Mouse (Mus musculus) T-helper 2 cell (primary cell): Measurements from ENCODE around the gene Casp6.

Experiments
- in situ Hi-C: fragments of 300-600 bp; cut with MboI, MseI; formaldehyde crosslinking; loops from one replicate; pipeline ENCODE4 v1.15.1; 2025; ENCODE audit warnings: high pct_unique_total_duplicates

The Casp6 gene

DNA sequence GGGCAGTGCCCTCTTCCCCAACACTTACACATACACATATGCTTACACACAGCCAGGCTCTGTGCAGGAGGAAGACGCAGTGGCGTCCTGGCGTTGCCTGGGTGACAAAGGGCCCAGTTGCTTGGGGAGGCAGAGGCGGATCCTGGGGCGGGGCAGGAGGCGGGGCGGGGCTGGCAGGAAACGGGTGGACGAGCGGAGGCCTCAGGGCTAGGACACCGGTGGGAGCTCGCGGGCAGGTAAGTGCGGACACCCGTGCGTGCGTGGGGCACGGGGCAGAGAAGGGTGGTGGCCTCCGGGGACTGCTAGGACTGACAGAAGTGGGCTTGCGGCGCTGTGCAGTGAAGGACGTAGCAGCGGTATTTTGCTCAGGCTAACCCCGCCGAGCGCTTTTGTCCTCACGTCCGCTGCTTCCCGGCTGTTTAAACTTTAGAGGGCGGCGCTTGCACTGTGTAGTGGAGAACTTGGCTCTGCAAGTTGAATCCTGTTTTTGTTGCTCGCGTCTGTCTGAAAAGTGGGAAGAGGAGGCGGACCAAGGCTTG, at the start of gene Casp6:
Gene Casp6, plus strand, starts transcription at position 155 of the 539 bp plus-strand sequence.
- in situ Hi-C loops = no loop called here

DNA sequence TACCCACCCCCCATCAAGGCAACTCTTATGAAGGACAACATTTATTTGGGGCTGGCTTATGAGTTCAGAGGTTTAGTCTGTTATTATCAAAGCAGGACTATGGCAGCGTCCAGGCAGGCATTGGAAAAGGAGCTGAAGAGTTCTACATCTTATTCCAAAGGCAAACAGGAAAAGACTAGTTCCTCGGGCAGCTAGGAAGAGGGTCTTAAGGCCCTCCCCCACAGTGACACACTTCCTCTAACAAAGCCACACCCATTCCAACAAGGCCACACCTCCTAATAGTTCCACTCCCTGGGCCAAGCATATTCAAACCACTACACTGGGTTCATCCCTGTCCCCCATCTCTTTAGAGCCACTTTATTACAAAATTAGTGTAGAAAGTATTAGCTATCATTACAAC, 38.6 kb upstream of the Casp6 start:
- in situ Hi-C loops = no loop called here

DNA sequence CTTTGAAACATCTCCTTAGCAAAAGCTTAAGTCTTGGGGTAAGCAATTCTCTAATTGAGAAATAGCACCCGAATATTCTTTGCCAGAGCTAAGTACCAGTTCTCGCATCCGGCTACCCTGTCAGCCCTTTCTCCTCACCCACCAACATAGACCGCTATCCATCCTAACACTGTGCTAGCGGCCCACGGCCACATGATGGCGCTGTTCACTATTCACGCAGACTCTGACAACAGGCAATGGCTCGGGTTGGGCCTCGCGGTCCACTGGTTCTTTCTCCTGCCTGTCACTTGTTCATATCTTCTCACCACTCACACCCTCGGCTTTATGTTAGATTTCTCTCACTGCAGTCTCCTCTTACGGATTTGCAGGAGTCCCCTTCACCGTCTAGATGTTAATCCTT, 37.5 kb upstream of the Casp6 start:
- in situ Hi-C loops = no loop called here

DNA sequence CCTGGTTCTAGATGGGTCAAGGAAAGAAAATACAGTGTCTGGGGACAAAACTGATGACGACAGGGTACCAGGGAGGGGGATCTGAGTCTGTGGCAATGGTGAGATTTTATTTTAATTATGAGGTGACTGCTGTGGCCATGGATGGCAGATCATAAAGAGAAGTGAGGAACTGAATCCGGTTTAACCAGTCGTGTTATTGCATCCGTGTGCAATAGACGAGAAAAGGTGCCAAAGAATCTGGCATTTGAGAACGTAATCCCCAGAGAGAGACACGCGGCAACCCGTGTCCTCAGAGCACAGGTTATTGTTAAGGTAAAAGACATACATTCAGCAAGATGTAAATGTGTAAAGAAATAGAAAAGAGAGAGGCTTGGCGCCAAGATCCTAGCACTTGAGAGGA, 23.9 kb upstream of the Casp6 start:
- in situ Hi-C loops = no loop called here

DNA sequence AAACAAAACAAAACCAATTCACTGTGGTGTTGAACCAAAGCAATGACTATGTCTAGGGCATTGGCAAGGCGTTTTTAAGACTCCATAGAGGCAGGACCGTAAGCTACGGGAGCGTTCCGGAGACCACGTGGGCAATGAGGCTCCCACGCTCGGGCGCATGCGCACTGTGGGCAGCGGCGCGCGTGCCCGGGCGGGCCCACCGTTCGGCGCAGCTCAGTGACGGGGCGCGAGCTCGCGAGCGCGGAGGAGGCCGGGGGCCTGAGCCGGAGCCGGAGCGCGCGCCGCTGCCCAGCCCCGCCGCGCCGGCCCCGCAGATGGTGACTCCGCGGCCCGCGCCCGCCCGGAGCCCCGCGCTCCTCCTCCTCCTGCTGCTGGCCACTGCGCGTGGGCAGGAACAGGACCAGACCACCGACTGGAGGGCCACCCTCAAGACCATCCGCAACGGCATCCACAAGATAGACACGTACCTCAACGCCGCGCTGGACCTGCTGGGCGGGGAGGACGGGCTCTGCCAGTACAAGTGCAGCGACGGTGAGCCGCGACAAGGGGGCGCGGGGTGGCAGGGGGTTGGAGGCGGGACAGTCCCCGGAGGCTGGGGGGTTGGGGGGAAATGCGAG, 22.7 kb upstream of the Casp6 start, which contains the start of gene Pla2g12a:
Gene Pla2g12a, plus strand, starts transcription at position 202 of the 617 bp plus-strand sequence.
- in situ Hi-C loops = no loop called here

DNA sequence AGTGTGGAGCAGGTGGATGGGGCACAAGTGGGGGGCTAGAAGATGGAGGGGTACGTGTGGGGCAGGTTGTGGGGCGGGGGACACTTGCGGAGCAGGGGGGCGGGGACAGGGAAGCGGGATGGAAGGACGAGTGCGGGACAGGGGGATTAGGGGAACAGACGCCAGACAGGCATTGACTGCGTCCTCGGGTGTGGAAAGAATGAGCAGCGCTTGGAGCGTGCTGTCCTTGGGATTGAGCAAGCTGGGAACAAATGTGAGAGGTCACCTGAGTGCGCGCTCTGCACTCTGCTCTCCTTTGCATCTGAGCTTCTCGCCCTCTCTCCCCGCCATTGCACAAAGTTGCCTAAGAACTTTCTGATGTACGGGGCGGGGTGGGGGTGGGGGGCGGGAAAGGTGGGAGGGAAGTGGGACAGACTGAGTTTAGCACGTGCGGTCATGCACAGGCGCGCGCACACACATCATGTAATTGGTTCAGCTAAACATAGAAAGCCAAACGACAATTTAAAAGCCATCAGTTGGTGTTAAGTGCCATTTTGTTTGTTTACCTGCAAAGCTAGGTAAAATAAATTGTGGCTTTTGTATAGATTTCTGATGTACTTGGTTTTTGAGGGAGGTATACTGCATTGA, 22.0 kb upstream of the Casp6 start:
- in situ Hi-C loops = no loop called here

DNA sequence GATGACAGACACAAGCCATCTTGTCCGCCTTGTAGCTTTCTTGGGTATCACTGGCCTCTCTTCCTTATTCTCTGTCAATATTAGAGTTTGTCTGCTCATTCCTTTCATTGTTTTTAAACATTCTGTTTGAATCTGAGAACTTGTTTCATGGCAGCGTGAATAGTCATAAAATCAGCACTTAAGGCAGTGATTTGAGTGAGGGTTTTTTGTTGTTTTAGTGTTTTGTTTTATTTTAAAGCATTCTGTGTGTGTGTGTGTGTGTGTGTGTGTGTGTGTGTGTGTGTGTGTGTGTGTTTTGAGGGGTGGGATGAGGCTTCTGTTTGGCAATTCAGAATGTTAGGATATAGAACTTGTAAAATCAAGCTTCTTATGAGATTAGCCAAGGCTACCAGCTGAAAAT, 21.3 kb upstream of the Casp6 start:
- in situ Hi-C loops = no loop called here

DNA sequence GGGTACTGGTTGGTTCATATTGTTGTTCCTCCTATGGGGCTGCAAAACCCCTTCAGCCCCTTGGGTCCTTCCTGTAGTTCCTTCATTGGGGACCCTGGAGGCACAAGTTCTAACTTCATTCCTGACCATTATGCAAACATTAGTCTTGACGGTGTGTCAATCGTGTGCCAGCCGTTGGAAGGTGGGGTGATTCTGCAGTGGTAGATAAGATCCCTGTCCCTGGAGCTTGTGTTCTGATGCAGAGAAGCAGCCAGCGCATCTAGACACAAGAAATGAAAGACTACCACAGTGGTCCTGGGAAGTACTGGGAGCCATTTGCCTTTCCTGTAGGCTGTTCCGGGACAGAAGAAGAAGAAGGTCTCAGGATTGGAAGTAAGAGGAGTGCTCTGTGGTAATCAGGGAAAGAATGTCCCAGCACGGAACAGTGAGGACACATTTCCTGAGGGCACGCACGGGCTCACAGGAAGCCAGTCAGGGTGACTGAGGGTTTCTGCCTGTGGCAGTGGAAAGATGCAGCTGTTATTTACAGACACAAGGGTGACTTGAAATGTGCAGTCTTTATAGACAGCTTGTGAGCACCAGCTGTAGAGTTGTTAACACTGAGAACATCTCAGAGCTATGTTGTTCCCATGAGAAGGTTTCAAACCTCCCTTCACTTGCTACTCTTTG, 20.2 kb upstream of the Casp6 start:
- in situ Hi-C loops = no loop called here

DNA sequence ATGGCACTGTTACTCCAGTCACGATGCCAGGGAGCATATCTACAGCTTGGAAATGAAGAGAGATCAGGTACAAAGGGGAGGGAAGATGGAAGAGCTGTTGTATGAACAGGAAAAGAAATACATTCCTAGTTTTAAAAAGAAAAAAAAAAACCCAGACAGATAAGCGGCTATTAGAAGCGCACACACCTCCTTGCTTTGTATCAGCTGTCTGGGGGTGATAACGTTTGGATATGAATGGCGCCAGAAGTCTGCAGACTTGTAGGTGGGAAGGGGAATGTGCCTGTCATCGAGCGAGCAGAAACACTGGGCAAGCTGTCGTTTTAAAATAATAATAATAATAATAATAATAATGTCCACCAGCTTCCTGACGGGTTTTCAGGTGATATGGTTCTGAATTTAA, 15.6 kb upstream of the Casp6 start:
- in situ Hi-C loops = no loop called here

DNA sequence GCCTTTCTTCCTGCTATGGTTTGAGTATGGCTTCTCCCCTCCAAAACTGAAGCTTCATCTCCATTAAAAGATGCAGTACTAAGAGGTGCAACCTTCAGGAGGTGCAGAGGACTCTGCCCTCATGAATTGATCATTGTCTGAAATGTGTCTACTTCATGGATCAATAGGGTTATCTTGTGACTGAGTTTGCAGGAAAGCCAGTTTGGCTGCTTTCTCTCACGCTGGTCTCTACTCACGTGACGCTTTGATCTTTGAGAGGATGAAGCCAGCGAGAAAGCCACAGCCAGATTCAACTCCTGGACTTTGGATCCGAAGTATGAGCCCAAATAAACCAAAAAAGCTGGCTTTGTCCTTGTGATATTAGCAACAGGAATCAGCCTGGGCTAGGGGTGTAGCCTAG, 14.8 kb upstream of the Casp6 start:
- in situ Hi-C loops = no loop called here

DNA sequence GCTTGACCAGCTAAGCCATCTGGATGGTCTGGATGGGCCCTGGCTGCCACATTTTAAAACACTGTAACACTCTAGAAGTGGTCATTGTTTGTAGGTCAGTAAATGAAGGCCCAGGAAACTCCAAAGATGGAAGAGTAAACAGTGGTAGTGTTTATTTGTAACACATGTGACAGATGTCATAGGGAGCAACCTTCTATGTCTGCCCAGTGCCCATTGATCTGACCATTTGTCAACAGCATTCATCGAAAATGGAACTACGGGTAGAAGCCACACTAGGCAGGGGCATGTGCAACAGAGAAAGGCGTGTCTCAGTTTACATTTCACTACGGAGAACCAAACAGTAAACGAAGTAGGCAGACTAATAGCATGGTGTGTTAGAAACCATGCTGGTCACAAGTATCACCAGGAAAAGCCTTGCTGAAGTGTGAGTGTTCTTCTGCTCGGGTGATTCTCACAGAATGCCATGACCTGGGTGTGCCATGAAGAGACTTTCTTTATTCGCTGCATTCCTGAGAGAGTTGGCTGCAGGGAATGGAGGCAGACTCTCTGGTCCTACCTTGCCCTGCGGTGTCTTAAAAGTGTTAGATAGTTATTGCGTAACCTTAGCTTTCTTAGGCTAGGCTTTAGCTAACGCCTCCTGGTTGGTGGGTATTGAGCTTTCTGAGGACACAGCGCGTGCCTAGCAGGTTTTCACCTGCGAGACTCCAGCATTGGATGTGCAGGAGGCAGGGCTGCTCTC, 13.3 kb upstream of the Casp6 start:
- in situ Hi-C loops = no loop called here

DNA sequence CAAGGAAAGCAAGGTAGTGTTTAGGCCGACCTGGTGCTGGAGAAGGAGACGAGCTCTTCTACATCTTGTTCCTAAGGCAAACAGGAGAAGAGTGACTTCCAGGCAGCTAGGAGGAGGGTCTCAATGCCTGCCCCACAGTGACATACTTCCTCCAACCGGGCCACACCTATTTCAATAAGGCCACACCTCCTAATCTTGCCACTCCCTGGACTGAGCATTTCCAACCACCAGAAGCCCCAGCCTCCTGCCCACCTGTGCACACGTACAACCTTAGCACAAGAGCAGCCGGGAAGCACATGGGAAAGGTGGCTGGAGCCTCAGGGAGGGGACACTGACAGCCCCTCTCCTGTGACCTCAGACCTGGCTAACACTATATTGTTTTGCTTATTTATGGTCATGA, 9.2 kb upstream of the Casp6 start:
- in situ Hi-C loops = no loop called here

DNA sequence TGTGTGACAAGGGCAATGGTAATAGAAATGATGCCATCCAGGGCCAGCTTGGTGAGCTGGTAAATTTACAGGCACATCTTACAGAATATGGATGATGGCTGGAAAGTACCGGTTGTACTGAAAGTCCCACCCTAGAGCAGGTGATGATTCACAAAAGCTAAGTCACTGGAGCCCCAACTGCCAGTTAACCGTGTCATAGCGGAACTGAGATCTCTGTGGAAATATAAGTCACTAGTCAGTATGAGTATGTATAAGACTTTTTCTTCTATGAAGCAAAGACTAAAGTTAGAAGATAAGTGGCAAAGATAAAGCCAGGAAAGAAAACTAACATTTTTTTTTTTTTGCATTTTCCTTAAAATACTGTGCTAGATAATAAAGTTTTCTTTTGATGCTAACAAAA, 8.1 kb upstream of the Casp6 start:
- in situ Hi-C loops = no loop called here

DNA sequence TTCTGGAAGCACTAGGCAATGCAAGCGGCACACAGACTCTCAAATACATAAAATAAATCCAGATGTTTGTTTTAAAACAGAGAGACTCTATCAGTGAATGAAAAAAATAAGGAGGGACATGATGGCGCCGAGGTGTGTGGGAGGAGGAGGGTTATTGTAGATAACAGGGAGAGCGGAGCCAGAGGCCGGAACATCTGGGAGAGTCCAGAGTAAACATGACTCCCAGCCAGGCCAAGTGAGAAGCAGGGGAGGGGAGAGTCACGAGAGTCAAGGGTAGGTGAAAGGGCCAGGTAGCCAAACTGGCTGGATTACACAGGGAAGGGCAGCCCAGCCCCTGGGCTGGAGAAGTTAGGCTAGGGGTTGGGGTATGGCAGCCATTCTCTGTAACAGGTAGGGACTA, 4.6 kb upstream of the Casp6 start:
- in situ Hi-C loops = no loop called here

DNA sequence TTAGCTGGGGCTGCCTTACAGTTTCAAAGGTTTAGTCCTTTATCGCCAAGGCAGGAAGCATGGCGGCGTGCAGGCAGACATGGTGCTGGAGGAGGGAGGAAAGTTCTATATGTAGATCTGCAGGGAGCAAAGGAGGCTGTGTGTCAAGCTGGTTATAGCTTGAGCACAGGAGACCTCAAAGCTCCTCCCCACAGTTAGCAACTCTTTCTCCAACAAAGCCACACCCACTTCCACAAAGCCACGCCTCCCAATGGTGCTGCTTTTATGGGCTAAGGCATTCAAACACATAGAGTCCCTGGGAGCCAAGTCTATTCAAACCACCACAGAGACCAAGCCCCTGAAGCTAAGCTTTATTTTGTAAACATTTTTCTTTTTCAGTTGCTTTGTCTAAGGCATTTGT, 2.3 kb upstream of the Casp6 start:
- in situ Hi-C loops = no loop called here

DNA sequence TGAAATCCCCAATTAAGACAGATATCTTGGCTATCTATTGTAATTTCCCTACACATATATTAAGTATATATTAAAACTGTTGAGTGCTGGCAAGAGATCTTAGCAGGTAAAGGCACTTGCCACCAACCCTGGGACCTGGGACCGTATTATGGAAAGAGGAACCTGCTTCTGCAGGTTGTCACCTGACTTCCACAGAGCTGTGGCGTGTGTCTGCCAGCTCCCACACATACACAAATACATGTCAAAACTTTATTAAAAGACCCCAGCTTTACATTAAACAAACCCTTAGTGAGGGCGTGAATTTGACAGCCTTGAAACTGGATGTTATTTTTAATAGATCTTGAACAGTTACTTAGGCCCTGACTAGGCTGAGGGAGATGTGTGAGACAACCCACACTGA, 2.1 kb downstream of the Casp6 start:
- in situ Hi-C loops = no loop called here

DNA sequence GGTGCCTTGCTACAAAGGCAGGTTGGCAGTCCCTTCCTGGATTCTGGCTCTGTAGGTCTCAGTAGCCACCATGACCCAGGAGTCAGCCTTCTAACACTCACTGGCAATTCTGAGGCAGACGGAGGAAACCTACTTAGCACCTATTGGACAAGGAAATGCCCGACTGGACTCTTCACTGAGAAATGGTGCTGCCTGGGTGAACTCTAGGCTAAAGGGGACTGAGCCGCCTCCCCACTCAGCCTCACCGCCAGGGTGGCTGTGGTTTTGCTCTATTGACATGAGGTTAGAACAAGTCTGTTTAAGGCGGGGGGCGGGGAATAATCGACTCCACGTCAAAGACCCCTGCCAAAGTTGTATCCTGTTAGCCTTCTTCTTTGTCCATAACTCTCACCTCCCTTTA, 2.6 kb downstream of the Casp6 start:
- in situ Hi-C loops = no loop called here

DNA sequence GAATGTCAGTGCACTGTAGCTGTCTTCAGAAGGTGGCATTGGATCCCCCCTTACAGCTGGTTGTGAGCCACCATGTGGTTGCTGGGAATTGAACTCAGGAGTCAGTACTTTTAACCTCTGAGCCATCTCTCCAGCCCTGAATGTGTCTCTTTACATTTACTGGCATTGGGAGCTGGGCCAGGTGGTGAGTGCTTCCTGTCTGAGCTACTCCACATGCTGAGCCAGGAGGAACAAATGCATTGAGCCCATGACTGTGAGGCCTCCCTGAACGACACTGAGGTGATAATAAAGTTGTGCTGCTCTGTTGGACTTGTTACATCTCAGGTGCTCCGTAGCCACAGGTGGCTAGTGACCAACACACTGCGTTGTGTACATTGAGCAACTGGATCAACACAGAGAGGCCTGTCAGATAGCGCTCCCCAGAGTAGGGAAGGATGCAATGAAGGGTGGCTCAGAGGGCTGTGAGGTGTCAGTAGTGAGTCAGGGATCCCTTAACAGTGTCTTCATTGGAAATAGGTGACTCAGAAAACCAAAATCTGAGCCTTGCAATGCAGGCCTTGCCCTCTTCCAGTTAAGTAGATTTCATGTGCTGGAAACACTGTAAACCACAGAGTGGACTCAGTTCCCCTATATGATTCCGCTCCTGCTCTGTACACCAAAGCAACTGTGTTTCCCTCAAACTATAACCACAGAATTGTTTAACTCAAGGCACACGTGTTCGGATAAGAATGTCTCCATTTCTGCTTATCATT, 3.3 kb downstream of the Casp6 start:
- in situ Hi-C loops = no loop called here

DNA sequence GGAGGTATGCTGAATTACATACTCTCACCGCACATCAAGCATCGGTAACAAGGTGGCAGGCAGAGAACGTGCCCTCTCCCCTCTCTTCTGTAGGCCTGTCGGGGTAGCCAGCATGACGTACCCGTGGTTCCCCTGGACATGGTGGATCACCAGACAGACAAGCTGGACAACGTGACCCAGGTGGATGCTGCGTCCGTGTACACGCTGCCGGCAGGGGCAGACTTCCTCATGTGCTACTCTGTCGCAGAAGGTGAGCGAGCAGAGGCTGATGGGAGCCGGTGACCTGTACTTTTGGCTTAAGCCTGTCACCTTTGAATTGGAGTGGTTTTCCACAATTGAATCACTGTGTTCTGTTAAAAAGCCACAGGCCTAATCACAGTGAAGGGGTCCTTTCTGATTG, 10.8 kb downstream of the Casp6 start:
- in situ Hi-C loops = no loop called here

DNA sequence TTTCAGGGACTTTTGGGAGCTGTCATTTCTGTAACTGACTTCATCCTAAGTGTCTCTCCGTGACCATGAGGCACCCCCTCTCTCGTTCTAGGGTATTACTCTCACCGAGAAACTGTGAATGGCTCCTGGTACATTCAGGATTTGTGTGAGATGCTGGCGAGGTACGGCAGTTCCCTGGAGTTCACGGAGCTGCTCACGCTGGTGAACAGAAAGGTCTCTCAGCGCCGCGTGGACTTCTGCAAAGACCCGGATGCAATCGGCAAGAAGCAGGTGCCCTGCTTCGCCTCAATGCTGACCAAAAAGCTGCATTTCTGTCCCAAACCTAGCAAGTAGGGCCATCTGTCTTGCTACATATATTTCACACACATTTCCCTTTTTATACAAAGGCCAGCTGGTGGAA, 12.0 kb downstream of the Casp6 start:
- in situ Hi-C loops = no loop called here

DNA sequence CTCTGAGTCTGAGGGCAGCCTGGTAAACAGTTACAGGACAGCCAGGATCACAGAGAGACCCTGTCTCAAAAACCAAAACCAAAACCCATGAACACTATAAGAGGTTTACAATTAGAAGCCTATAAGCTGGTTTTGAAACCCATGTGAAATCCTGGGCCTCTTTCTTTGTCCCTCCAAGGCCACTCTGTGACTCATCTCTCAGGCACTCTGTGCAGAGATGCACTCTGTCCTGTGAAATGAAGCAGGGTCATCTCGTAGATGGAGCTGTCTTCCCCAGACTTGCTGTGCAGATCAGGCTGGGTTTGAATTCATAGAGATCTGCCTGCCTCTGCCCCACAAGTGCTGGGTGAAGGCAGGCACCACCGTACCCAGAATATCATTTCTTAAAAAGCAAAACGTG, 16.2 kb downstream of the Casp6 start:
- in situ Hi-C loops = no loop called here

DNA sequence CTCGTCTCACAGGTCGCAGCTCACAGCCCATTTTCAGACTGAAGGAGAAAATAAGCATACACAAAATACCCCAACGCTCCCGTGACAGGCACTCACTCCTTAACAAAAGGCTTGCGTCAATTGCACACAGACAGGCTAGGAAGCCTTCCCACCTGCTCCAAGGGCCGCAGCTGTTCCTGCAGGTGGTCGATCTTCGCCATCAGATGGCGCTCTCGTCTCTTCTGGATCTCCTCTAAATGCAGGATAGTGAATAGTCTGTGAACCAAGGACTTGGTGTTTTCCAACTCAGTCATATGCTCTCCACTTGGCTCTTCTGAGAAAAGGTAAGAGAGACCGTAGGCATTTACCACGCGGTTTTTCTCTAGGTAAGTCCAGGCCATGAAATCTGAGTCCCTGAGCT, 17.2 kb downstream of the Casp6 start:
- in situ Hi-C loops = no loop called here
